Mouse (Mus musculus) G1E (cell line): ENCODE measurements at regions not wholly inside any gene's neighbourhood (a gene's known extent, or its start where the extent isn't known, plus 50 kb on each side); places are given as distances from the start of the nearest gene placed in this dataset.

ENCODE experiments used
- CTCF ChIP-seq: IDR thresholded peaks from 2 replicates; pipeline ENCODE4 v1.5.1; 2012; ENCODE audit warnings: low read depth, low read length, inconsistent platforms, mixed read lengths
- POLR2AphosphoS5 ChIP-seq: IDR thresholded peaks from 2 replicates; pipeline ENCODE4 v1.6.1; 2012; ENCODE audit warnings: low read depth, low read length, inconsistent platforms; ENCODE audit not compliant: insufficient replicate concordance
- TAL1 ChIP-seq: conservative IDR thresholded peaks from 2 replicates; pipeline ENCODE4 v1.6.1; 2012; ENCODE audit warnings: low read depth, low read length, inconsistent platforms, mixed read lengths

DNA sequence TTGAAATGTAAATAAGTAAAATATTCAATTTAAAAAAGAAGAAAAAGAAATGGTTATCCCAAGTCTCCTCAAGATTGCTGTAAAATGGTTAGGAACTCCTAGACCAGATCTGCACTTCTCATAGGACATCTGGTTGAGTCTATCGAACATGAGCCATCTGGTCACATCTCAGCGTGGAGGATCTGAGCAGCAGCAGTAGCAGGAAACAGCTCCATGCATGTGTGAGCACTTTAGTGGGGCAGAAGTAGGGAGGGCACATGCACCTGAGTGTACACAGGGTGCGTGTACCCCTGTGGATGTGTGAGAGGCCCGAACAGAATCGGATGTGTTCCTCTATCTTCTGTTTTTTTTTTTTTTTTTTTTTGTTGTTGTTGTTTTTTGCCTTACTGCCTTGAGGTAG is 65.2 kb upstream of the Klf13 start:
- TF ChIP-seq CTCF (no peak), POLR2AphosphoS5 (no peak), TAL1 (no peak)
